Mouse (Mus musculus): ENCODE results near the gene Arsg.

- TF ChIP-seq HCFC1 (IDR thresholded peaks at IDR 0.05; ENCODE audit: borderline replicate concordance, insufficient read depth, low read length) (no peak), MAFK (IDR thresholded peaks at IDR 0.05; ENCODE audit: insufficient read depth, low read depth, low read length) (no peak)
These were observed 71.3 kb downstream of the Arsg start for GRCm38 (mm10) chr11:109544432-109544831.

Data from ES-E14 (cell line).